Mouse (Mus musculus): ENCODE measurements around the gene Hlcs. TPM values are rescaled to one million over a fixed set of nuclear protein-coding genes. Genes with fewer than 3 reads are reported as not detected.

The Hlcs gene
- polyA plus RNA-seq, 1 experiment, result 9.5 TPM

DNA sequence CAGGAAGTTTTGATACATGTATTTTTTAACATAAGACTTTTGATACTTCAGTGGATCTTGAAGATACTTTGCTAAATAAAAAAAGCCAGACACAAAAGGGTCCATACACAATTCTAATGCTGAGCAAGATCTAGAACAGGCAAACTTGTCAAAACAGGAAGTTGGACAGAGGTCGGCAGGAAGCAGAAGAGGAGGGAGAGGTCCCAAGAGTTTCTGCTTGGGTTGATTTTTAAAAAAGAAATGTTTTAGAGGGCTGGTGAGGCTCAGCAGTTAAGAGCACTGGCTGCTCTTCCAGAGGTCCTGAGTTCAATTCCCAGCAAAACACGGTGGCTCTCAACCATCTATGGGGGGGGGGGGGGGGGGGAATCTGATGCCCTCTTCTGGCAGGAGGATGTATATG lies 73.2 kb downstream of the Hlcs start:
- no peak for TF ChIP-seq CTCF (IDR thresholded peaks at IDR 0.05; ENCODE audit: insufficient read depth, low read length)
- no peak for TF ChIP-seq POLR2A (IDR thresholded peaks at IDR 0.05; ENCODE audit: borderline replicate concordance, extremely low read depth, low read depth, low read length)
- H3K4me3 ChIP-seq (replicated peaks; ENCODE audit: extremely low read depth, low read depth, low read length), result no peak overlapping the region
- no peaks in the 10 kb centered on the region for H3K4me1 ChIP-seq (ENCODE audit: control insufficient read depth, insufficient read depth, low read length)
- DNase-seq, result no peak
- WGBS, result 13% methylated on average over 2 of the region's 2 CpGs

DNA sequence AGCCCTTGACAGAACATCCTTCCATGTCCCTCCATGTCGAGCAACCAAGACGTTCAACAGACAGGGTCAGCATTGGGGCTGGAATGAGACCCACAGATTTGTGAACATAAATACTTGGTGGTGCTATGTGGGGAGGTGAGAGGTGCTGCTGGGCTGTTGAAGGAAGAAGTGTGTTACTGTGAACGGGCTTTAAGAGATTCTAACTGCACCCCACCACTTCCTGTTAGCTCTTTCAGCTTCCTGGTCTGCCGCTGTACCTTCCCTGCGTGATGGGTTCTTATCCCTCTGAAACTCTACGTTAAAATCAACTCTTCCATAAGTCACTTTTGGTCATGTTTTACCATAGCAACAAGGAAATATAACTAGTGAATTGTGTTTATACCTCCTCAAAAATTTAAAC lies 73.8 kb downstream of the Hlcs start:
- DNase-seq, result no peak
- 59% methylated on average over 6 of the region's 6 CpGs for WGBS

DNA sequence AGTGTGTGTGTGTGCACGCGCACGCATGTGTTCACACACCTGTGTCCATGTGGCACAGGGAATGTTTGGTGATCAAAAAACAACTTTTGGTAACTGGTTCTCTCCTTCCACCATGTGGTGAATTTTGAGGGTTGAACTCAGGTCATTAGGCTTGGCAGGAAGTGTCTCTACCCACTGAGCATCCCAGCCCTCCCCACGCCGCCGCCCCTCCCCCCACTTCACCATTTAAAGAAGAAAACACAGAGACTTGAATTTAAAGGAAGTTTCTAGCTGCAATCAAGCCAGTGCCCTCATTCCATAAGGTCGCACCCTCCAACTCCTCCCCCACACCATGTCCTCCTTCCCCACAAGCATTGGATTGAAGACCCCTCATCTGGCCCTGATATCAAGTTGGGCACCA lies 74.2 kb downstream of the Hlcs start:
- WGBS, result 90% methylated on average over 7 of the region's 7 CpGs
- no peak overlapping the region for H3K4me3 ChIP-seq (replicated peaks; ENCODE audit: extremely low read depth, low read depth, low read length)
- no peaks in the 10 kb centered on the region for H3K4me1 ChIP-seq (ENCODE audit: control insufficient read depth, insufficient read depth, low read length)
- no peak for TF ChIP-seq CTCF (IDR thresholded peaks at IDR 0.05; ENCODE audit: insufficient read depth, low read length)
- TF ChIP-seq POLR2A (IDR thresholded peaks at IDR 0.05; ENCODE audit: borderline replicate concordance, extremely low read depth, low read depth, low read length), result no peak
- DNase-seq, result no peak

More for the DNA sequence above, 73.8 kb downstream of the Hlcs start:
- TF ChIP-seq POLR2A (IDR thresholded peaks at IDR 0.05; ENCODE audit: borderline replicate concordance, extremely low read depth, low read depth, low read length) (no peak), CTCF (IDR thresholded peaks at IDR 0.05; ENCODE audit: insufficient read depth, low read length) (no peak)
- Histone ChIP-seq H3K4me1 (ENCODE audit: control insufficient read depth, insufficient read depth, low read length) (no peaks in the 10 kb centered on the region), H3K4me3 (replicated peaks; ENCODE audit: extremely low read depth, low read depth, low read length) (no peak overlapping the region)

DNA sequence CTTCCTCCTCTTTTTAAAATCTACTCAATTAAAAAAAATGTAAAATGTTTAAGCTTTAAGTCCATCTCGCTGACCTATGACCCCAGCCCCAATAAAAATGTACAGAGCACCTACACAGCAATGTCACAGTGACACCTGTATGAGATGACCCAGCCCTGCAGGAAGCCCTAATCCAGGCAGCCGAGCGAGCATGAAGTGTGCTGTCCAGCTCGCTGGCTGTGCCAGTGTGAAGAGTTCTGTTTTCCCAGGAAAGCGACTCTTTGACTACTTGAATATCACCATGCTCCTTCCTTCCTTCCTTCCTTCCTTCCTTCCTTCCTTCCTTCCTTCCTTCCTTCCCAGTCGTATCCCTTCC lies 76.3 kb downstream of the Hlcs start:
- Histone ChIP-seq H3K4me1 (ENCODE audit: control insufficient read depth, insufficient read depth, low read length) (no peaks in the 10 kb centered on the region), H3K4me3 (replicated peaks; ENCODE audit: extremely low read depth, low read depth, low read length) (no peak overlapping the region)
- WGBS, result 75% methylated on average over 6 of the region's 6 CpGs
- DNase-seq, result no peak
- TF ChIP-seq POLR2A (IDR thresholded peaks at IDR 0.05; ENCODE audit: borderline replicate concordance, extremely low read depth, low read depth, low read length) (no peak), CTCF (IDR thresholded peaks at IDR 0.05; ENCODE audit: insufficient read depth, low read length) (no peak)

DNA sequence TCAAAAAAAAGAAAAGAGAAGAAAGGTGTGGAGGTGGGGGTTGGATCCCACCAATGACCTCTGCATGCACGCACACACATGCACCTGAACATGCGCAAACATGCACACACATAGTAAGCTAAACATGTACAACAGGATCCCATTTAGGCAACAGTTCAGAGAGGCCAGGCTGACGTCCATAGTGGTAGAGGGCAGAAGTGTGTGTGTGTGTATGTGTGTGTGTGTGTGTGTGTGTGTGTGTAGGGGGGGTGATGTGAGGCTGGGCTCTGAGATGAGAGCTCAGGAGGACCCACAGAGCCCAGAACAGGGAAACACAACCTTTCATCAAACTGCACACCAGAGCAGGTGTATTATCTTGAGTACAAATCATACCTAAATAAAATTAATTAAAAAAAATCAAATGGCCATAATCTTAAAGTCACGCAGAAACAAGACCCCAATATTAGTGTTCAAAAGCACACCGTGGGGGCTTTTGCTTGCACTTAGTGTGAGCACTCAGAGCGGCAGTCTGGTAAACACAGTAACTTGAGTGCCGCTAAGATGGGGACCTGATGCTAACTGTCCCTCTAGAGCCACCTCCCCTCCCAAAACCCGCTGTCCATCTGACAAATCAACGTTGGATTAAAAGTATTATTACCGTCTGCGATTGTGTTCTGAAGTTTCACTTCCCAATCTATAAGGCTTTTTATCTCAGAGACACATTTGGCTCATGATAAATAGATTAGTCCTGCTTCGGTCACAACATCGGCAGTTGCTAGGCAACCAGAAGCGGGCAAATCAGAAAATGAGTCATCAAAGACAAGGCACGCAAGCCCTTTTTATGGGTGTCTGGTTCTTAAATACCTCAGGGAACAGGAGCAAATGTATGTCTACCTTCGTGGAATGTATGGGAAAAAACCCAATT lies 76.9 kb downstream of the Hlcs start:
- Histone ChIP-seq H3K4me3 (replicated peaks; ENCODE audit: extremely low read depth, low read depth, low read length) (no peak overlapping the region), H3K4me1 (ENCODE audit: control insufficient read depth, insufficient read depth, low read length) (no peaks in the 10 kb centered on the region)
- TF ChIP-seq POLR2A (IDR thresholded peaks at IDR 0.05; ENCODE audit: borderline replicate concordance, extremely low read depth, low read depth, low read length), result no peak
- no peak for TF ChIP-seq CTCF (IDR thresholded peaks at IDR 0.05; ENCODE audit: insufficient read depth, low read length)
- DNase-seq, result no peak
- 65% methylated on average over 16 of the region's 16 CpGs for WGBS

DNA sequence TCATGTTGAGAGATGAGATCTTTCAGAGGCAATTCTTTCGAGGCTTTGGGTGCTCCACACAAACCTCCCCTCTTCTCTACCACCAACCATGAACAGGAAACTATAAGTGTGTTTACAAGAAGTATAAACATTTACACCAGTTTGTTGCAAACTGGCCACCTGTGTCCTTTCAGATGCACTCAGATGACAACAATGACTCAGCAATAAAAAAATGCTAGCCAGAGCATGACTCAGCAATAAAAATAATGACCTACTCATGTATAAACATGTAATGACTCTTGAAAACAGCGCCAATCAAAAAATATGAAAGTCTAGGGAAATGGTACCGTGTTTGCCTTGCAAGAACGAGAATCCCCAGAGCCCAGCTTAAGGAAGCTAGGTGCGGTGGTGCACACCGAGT lies 77.7 kb downstream of the Hlcs start:
- no peak for TF ChIP-seq POLR2A (IDR thresholded peaks at IDR 0.05; ENCODE audit: borderline replicate concordance, extremely low read depth, low read depth, low read length)
- Histone ChIP-seq H3K4me3 (replicated peaks; ENCODE audit: extremely low read depth, low read depth, low read length) (no peak overlapping the region), H3K4me1 (ENCODE audit: control insufficient read depth, insufficient read depth, low read length) (no peaks in the 10 kb centered on the region)

DNA sequence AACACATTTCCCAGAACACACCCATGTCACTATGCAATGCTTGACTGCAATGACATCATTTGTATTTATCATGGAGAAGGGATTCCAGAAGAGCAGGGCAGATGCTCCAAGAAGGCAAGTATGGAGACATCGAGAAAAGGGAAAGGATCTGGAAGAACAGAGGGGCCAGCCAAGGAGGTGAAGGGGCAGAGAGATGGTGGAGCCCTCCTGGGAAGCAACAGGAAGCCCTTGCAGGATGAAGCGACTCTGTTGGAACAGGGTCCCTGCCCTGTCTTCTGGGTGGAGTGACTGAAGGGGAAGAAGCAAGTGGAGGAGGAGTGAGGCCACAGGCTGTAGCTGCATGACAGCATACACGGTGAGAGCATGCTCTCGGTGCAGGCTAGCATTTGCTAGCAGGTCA lies 79.2 kb downstream of the Hlcs start:
- DNase-seq, result no peak

More for the DNA sequence above, 77.7 kb downstream of the Hlcs start:
- 85% methylated on average over 6 of the region's 6 CpGs for WGBS
- DNase-seq, result no peak

DNA sequence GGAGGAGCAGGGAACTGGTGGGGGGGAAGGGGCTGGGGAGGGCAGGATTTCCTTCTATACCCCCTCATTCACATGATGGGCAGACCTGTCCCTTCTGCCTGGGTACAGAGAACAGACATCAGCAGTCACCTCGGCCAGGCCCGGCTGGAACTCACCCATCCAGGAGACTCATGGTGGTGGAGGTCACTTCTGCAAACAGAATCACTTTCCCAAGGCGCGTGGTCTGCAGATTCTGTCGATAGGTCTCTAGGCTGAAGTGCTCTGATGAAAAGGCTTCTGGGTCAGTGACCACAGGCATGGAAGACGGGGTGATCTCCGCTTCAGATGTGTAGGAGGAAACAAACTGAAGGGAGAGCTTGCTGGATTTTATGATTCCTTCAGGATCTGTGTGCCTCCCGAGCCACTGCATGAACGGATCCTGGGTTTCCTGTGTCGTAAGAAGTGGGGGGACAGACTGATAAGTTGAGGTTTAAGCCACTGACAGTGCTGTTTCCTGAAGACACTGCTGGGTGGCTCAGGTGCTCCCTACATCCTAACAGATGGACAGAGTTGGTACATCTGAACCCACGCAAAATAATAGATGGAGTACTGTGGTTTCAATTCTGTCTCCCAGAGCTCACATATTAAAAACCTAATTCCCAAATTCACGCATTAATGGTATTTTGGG lies 82.3 kb downstream of the Hlcs start:
- TF ChIP-seq POLR2A (IDR thresholded peaks at IDR 0.05; ENCODE audit: borderline replicate concordance, extremely low read depth, low read depth, low read length), result no peak
- no peak for TF ChIP-seq CTCF (IDR thresholded peaks at IDR 0.05; ENCODE audit: insufficient read depth, low read length)
- Histone ChIP-seq H3K4me1 (ENCODE audit: control insufficient read depth, insufficient read depth, low read length) (no peaks in the 10 kb centered on the region), H3K4me3 (replicated peaks; ENCODE audit: extremely low read depth, low read depth, low read length) (no peak overlapping the region)
- no peak for DNase-seq
- WGBS, result 82% methylated on average over 12 of the region's 12 CpGs

More for the DNA sequence above, 79.2 kb downstream of the Hlcs start:
- WGBS, result 52% methylated on average over 4 of the region's 4 CpGs
- H3K4me1 ChIP-seq (ENCODE audit: control insufficient read depth, insufficient read depth, low read length), result no peaks in the 10 kb centered on the region
- H3K4me3 ChIP-seq (replicated peaks; ENCODE audit: extremely low read depth, low read depth, low read length), result no peak overlapping the region
- TF ChIP-seq CTCF (IDR thresholded peaks at IDR 0.05; ENCODE audit: insufficient read depth, low read length), result no peak
- no peak for TF ChIP-seq POLR2A (IDR thresholded peaks at IDR 0.05; ENCODE audit: borderline replicate concordance, extremely low read depth, low read depth, low read length)

DNA sequence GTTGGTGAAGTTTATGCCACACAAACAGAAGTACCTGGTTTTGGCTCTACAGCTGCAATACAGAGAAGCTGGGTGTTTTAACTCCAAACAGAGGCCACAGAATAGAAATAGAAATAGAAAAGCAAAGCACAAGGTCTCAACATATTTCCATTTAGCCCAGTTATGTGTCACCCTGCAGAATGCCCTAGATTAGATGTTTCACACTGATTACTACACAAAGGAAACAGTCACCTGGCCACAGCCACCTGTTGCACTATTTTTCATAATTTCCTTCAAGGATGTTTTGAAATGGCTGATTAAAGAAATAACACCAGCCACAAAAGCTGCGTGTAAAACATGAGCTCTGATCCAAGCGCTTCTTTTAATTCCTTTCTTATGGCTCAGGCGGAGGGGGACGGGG lies 82.9 kb downstream of the Hlcs start:
- no peak for DNase-seq
- WGBS, result 85% methylated on average over 4 of the region's 4 CpGs
- no peaks in the 10 kb centered on the region for H3K4me1 ChIP-seq (ENCODE audit: control insufficient read depth, insufficient read depth, low read length)
- TF ChIP-seq POLR2A (IDR thresholded peaks at IDR 0.05; ENCODE audit: borderline replicate concordance, extremely low read depth, low read depth, low read length) (no peak), CTCF (IDR thresholded peaks at IDR 0.05; ENCODE audit: insufficient read depth, low read length) (no peak)
- H3K4me3 ChIP-seq (replicated peaks; ENCODE audit: extremely low read depth, low read depth, low read length), result no peak overlapping the region

DNA sequence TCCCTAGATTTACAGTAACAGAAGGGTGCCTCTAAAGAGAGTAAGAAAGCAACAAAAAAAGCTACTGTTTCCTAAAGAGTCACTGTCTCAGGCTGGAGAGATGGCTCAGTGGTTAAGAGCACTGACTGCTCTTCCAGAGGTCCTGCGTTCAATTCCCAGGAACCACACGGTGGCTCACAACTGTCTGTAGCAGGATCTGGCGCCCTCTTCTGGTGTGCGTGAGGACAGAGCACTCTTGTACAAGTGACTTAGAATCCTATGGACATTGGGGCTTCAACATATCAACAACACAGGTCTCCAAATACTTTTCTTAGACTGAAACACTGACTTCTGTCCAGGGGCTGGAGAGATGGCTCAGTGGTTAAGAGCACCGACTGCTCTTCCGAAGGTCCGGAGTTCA lies 83.5 kb downstream of the Hlcs start:
- 97% methylated on average over 7 of the region's 7 CpGs for WGBS
- DNase-seq, result no peak
- H3K4me3 ChIP-seq (replicated peaks; ENCODE audit: extremely low read depth, low read depth, low read length), result no peak overlapping the region
- no peak for TF ChIP-seq POLR2A (IDR thresholded peaks at IDR 0.05; ENCODE audit: borderline replicate concordance, extremely low read depth, low read depth, low read length)
- H3K4me1 ChIP-seq (ENCODE audit: control insufficient read depth, insufficient read depth, low read length), result no peaks in the 10 kb centered on the region

Data from lung, adult 2 months (tissue).